In the genomic region with DNA sequence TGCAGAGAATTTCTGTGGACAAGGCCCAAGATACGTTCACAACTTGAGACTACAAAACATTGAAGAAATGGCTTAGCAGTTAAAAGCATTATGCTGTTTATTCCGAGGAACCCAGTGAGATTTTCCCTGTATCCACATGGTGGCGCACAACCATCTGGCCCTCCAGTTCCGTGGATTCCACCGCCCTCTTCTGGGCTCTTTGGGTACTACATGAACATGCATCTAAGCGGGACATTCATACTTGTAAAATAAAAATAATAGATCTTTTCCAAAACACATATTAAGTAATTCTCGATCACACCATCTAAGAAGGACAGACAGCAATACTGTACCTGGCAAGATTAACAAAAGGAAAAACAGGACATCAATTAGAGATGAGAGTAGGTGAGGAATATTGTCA, we compare ENCODE assay signal across 9 mouse cellular contexts. TPM values are rescaled to one million over a fixed set of nuclear protein-coding genes. Genes with fewer than 3 reads are reported as not detected.
DNase-seq lines count a peak whose midpoint lies in the region; ATAC-seq and TF ChIP-seq lines count a peak whose summit lies in the region.
"Had no signal": no experiment of that assay in that cellular context is flagged by ENCODE, and none has a peak within 500 bp of the region (broad histone marks: within the 10 kb centered on the region; RNA-seq: fewer than 3 reads in every experiment).

No protein-coding gene starts in this region.

- no peak for ATAC-seq in heart, embryonic 11.5 days (replicated peaks; ENCODE audit: insufficient number of reproducible peaks, low FRiP score, low TSS enrichment)
- peak; percentile 92 for ATAC-seq in megakaryocyte, adult 5-6 weeks (ENCODE audit: poor library complexity, severe bottlenecking)

- no peak overlapping the region for H3K4me2 ChIP-seq in heart, embryonic 11.5 days

- peak; percentile 98 for TF ChIP-seq CTCF in bone marrow, adult 2 months (IDR thresholded peaks at IDR 0.05; ENCODE audit: control insufficient read depth, insufficient read depth, low read length)

- no peak overlapping the region for H3K4me3 ChIP-seq in heart, embryonic 11.5 days (ENCODE audit: low read depth, low read length)
- H3K4me3 ChIP-seq in bone marrow, adult 2 months (replicated peaks; ENCODE audit: control insufficient read depth, low read depth, low read length): no peak overlapping the region
- H3K4me3 ChIP-seq: megakaryocyte, embryonic 14.5 days had no signal

- H3K9ac ChIP-seq in heart, embryonic 11.5 days (ENCODE audit: low read depth, low read length): no peak overlapping the region

- no peaks in the 10 kb centered on the region for H3K9me3 ChIP-seq in heart, embryonic 11.5 days (replicated peaks; ENCODE audit: control insufficient read depth, low read length)

- no peaks in the 10 kb centered on the region for H3K36me3 ChIP-seq in heart, embryonic 11.5 days (ENCODE audit: control insufficient read depth, insufficient read depth, low read length)

- DNase-seq in heart, adult 11 months: peak; percentile 92
- DNase-seq in CD4-positive helper T cell, adult 2 months (ENCODE audit: low read depth, low spot score): peak; percentile 85
- peak; percentile 51 for DNase-seq in fibroblast of lung, adult 2 months (ENCODE audit: low read depth)
- peak; percentile 83 for DNase-seq in kidney, postnatal 14 days
- peak; percentile 79 to 92 for DNase-seq in spleen, postnatal 4 days (ENCODE audit: low spot score in 2 of 2)

- H3K27me3 ChIP-seq in heart, embryonic 11.5 days (ENCODE audit: control insufficient read depth, insufficient read depth, low read length): no peaks in the 10 kb centered on the region
- H3K27me3 ChIP-seq: megakaryocyte, embryonic 14.5 days had no signal

- no peaks in the 10 kb centered on the region for H3K4me1 ChIP-seq in heart, embryonic 11.5 days (ENCODE audit: control insufficient read depth, insufficient read depth, low read length)
- H3K4me1 ChIP-seq in bone marrow, adult 2 months (ENCODE audit: control insufficient read depth, insufficient read depth, low read length): no peaks in the 10 kb centered on the region

- no peak overlapping the region for H3K27ac ChIP-seq in heart, embryonic 11.5 days (ENCODE audit: low read depth, low read length)
- H3K27ac ChIP-seq in bone marrow, adult 2 months (ENCODE audit: control insufficient read depth, insufficient read depth, low read depth, low read length, poor library complexity): no peak overlapping the region

- 23% methylated on average over 7 of the region's 7 CpGs for WGBS in heart, embryonic 11.5 days (ENCODE audit: insufficient replicate concordance)
- 15% methylated on average over 7 of the region's 7 CpGs for WGBS in bone marrow, adult 2 months

- no peak for TF ChIP-seq POLR2A in bone marrow, adult 2 months (IDR thresholded peaks at IDR 0.05; ENCODE audit: borderline replicate concordance, control insufficient read depth, low read depth, low read length)

RNA-seq across cellular contexts. Expression of a gene that starts 27.3 kb away (rescaled TPM):
- 25.2 and 26.4 TPM in 2 replicates for polyA plus RNA-seq in heart, embryonic 11.5 days (2014; fragmentation: Nextera tagmentation; extraction: Ambion mirVana)
- polyA plus RNA-seq in bone marrow, adult 2 months (2011; ENCODE audit: insufficient read depth, insufficient read length, low replicate concordance, missing spikeins): 13.0 and 21.3 TPM in 2 replicates
- 0.36 TPM in 1 of 2 replicates, not detected in the other for total RNA-seq in megakaryocyte, adult 5-6 weeks (2015)
- total RNA-seq in megakaryocyte, adult 5-6 weeks (2017): 0.12 TPM in 1 of 2 replicates, not detected in the other
